Mouse (Mus musculus): Measurements from ENCODE around the gene Ppid.

Gene Ppid

DNA sequence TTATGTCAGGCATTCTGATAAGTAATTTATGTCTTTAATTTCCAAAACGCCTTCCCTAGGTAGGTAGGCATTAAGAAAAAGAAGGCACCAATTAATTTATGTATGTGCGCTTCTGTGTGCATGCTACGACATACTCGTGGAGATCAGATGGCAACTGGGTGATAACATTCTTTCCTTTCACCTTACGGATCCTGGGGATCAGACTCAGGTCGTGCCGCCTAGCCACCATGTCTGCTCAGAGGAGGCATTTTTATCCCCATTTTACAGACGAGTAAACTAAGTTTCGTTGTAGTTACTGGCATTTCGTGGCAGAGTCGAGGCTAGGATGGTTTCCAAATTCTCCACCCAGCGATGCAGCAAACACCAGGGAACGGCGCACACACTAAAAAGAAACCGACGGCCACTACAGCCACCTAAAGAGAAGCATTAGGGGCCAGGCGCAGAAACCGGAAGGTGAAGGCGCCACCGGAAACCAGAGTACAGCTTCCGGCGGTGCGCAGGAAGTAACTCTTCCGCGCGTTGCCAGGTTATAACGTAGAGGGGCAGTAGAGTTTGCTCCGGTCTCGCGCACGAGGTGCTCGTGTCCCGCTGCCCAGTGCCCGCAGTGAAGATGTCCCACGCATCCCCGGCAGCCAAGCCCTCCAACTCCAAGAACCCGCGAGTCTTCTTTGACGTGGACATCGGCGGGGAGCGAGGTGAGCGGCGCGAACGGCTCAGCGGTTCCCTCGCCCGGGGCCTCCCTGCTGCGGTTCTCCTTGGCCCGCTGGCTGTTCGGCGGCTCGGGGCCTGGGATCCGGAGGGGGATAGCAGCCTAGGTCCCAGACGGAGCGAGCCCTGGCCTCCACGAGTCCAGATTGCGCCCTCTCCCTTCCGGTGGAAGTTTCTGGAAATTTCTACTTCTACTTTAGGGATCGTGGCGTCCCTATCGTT, at the start of gene Ppid:
TSS of gene Ppid (plus strand) at position 480 of the 930 bp plus-strand sequence.
- peak; percentile 46 for DNase-seq (ENCODE audit: extremely low spot score, low read depth, low spot score)

DNA sequence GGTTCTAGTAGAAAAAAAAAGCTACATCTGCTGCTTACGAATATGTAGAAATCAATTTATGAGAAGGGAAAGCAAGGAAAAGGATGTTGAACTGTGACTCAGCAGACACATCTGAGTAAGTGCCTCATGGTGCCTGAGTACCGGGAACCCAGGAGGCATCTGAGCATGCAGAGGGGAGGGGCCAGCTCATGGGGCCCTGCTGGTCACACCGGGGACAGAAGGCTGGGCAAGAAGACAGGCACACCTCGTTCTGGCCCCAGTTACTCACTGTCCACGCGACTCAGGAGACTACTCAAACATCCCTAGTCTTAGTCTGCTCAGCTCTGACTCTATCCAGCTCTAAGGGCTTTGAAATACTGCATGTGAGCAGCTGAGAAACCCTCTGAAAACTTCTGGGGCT, 48.6 kb upstream of the Ppid start:
- no peak for DNase-seq (ENCODE audit: extremely low spot score, low read depth, low spot score)

DNA sequence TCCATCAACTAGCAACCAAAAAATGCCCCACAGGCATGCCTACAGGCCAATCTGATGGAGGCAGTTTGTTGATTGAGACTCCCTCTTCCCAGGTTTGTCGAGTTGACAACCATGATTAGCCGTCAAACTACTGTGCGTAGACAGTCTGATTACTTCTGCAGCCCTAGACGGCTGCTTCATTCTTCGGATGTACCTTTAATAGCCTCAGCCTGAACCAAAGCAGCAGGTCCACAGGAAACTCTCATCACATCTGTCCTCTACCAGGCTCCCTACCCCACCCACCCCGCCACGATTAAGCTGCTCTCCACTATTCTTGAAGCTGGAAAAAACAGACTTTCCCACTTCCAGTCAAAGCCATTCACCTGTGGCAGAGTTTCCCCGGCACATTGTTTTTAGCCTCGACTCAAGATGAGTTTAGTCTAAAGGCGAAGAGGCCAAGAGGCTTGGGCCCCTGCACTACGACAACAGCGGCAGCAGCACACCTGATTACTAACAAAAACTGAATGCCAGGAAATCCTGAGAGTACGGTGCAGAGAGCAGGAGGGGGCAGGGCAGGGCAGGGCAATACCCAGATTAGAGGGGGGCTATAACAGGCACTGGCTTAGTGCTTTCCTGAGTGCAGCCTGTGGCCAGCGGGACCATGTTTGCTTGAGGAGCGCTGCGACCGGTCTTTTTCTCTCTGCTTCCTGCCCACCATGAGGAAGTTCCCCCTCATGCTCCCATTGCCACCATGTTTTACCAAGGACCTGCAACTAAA, 42.3 kb upstream of the Ppid start:
- DNase-seq (ENCODE audit: extremely low spot score, low read depth, low spot score): no peak

DNA sequence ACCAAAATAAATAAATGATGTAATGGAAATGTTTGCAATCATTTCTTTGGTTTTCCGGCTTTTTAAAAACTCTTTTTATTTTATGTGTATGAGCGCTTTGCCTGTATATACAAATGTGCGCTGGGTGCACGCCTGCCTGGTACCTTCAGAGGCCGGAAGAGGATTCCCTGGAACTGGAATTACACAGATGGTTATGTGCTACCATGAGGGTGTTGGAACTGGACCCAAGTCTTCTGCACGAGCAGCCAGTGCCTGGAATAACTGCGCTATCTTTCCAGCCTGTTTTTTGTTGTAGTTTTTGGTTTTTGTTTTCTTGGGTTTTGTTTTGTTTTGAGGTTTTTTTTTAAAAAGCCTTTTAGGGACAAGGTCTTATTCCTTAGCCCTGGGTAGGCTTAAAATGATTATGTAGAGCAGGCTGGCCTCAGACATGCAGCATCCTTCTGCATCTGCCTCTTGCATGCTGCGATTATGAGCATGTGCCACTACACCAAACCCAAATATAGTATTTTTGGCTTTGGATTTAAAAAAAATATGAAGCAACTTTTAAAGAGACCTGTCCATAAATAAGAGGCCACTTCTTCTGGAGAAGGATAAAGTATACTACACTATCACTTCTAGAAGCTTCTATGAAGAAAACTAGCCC, 41.3 kb upstream of the Ppid start:
- DNase-seq (ENCODE audit: extremely low spot score, low read depth, low spot score): no peak

DNA sequence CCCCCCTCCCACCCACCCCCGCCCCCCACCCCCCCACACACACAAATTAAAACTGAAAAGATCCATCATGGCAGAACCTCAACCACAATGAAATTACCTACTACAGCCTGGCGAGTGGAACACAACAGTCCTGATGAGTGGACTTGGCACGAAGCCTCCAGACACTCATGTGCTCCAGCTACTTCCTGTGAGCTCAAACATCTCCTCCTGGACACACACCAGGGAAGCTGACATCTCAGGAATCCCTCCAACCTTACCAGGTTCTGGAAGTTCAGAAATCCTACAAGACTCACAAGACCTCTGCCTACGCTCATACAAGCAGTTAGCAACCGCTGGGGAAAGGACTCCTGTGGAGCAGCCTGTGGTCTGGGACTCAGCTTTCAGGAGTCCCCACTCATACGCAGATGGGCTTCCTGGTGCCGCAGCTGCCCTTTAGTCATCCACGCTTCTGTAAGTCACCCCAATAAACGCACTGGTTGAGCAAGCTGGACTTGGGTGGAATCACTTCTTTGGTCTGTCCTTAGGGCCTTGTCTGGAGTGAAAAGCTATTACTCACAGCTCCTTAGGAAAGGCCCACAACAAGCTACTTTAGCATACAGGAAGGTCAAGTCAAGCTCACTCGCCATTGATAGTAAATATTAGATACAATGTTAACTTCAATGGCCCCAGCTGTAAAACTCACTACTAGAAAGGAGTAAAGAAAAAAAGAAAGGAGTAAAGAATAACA, 39.2 kb upstream of the Ppid start:
- DNase-seq (ENCODE audit: extremely low spot score, low read depth, low spot score): no peak

DNA sequence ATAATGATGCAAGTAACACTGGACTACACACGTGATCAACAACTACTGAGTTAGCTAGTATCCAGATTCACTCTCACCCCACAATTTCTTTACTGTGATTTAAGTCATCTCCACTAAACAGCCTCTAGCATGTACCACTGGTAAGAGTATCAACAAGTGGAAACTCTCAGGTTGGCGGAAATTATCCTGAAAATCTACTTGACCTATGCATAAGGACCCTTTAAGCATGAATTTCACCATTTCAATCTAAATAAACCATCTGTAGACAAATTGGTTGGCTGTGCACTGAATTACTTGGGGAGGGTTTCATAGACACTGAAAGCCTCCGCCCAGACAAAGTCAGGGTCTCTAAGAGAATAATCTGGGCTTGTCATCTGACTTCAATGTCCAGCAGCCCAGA, 37.4 kb upstream of the Ppid start:
- no peak for DNase-seq (ENCODE audit: extremely low spot score, low read depth, low spot score)

DNA sequence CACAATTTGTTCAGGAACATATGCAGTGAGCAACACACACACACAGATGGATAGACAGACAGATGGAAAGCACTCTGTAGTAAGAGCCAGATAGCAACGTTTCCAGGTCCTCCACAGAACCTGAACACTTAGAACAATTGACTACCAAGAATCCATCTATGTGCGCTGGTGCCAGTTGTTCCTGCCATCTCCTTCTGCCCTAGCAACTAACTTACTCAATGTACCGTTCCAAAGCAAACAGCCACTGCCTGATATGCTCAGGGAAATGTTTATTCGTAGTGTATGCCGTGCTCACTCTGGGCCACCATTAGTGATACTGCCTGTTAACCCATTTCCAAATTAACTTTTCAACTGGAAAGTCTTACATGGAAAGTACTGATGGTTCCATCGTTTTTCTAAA, 36.1 kb upstream of the Ppid start:
- DNase-seq (ENCODE audit: extremely low spot score, low read depth, low spot score): no peak

DNA sequence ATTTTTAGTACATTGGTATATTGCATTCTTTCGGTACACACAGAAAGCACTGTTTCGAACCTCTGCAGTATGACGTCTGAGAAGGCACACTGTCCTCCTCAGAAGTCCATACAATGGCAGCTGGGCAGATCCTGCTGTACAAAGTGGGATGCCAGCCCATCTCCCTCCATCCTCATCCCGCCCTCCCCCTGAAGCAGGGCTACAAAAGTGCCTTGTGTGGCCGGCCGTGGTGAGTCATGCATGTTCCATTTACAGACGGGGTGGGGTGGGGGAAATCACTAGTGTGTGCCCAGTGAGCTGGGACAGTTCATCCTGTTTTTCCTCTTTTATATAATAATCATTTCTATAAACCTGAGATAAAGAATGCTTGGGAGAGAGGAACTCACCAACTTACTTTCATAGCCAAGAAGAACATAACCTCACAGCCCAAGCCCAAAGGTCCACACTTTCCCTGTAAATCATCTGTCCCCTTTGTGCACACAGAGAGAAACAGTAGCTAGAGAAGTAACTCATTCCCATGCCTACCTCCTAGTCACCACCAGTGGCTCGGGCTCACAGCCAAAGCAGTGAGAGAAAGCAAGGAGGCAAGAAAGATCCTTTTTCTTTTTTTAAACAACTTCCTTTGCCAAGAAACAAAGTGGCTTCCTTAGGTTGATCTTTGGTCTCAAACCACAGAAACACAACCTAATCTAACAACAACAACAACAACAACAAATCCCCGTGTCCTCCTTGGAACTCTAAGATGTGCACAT, 31.9 kb upstream of the Ppid start:
- no peak for DNase-seq (ENCODE audit: extremely low spot score, low read depth, low spot score)

DNA sequence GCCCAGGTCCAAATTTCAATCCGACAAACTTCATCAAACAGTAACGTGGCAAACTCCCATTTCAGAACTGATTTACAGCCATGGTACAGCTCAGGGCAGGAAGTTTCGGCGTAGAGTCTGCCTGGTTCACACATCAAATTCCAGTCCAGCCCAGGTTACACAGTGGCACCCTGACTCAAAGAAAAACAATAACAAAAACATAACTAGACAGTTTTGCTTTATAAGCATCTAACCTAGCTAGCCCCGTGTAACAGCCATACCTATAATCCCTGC, 31.4 kb upstream of the Ppid start:
- no peak for DNase-seq (ENCODE audit: extremely low spot score, low read depth, low spot score)

DNA sequence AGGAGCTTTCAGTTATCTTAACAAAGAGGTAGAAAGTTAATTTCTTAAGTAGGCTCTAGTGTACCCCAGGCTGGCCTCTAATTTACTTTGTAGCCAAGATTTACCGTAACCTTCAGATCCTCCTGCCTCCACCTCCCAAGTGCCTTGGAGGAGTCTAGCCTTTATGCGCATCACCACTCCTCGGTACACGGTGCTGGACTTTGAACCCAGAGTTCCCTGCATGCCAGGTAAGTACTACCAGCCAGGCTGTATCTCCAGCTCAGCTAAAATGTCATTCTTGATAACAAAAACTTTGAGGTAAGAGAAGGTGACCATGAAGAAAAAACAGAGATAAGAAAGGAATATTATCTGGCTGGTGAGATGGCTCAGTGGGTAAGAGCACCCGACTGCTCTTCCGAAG, 30.6 kb upstream of the Ppid start:
- no peak for DNase-seq (ENCODE audit: extremely low spot score, low read depth, low spot score)

DNA sequence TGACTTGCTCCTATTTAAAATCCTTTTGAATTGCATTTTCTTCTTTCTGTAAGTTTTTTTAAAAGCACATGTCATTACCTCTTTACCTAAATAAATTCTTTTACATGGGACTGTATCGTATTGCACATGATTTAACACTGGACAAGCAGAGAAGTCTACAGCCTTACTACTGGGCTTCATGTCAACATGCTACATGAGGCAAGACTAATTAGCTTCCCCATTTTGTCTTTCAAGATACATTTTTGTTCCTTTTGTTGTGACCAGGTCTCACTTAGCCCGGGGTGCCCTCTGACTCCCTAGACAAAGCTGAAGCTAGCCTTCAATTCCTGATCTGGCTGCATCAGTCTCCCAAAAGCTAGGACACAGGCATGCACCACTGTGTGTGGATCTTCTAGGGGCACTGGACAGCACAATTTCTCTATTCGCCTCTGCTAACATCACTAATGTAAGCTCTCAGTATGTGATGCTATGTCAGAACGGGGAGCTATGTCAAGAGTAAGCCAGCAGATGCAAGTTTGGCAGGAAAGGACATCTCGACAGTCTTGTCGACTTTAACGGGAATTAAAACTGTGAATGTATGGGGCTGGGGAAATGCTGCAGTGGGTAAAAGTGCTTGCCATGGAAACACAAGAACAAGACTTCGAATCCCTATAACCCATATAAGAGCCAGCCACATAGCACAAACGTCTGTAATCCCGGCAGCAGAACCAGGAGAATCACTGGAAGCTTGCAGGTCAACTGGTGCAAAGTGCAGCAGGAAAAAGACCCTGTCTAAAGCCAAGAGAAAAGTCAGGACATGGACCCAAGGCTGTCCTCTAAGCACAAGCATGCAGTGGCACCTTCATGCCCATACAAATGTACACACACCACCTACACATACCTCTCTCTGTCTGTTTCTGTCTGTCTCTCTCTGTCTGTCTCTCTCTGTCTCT, 29.1 kb upstream of the Ppid start:
- no peak for DNase-seq (ENCODE audit: extremely low spot score, low read depth, low spot score)

DNA sequence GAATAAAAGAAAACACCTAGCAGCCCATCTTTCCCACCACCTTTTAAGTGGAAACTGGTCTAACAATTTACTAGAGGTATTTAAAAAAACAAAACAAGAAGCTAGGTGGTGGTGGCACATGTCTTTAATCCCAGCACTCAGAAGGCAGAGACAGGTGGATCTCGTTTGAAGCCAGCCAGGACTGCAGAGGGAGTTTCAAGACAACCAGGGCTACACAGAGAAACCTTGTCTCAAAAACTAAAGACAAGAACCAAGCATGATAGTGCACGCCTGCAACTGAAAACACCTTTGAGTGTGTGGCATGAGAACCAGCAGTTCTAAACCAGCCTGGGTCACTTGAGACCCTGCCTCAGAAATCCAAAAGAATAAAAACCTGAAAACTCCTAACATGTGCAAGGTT, 27.6 kb upstream of the Ppid start:
- no peak for DNase-seq (ENCODE audit: extremely low spot score, low read depth, low spot score)

DNA sequence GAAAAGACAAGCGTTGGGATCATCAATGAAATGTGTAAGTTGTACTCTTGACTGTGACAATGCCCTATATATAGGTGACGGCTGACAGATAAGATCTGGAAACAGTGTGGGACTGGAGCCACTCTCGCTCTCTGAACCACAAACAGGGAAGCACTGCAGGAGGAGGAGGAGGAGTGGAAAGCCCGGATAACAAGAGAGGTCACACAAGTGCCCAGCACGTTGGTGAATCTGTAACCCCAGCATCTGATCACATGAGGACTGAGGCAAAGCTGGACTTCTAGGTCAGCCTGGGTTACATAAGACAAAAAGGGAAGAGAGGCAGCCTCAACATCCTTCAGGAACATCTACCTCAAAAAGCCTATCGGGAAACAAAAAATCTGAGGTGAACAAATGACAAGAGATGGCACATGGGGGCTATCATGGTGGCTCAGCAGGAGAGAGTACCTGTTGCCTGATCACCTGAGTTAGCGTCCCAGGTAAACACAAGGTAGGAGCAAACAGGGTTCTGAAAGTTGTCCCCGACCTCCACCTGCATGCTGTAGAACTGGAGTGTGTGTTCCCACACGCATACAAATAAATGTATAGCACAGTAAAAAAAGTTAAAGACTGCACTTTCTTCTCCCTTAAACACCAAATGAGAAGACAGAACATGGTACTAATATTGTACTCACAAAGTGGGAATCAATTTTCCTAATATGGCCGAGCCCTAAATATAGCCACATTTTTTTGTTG, 26.1 kb upstream of the Ppid start:
- no peak for DNase-seq (ENCODE audit: extremely low spot score, low read depth, low spot score)

DNA sequence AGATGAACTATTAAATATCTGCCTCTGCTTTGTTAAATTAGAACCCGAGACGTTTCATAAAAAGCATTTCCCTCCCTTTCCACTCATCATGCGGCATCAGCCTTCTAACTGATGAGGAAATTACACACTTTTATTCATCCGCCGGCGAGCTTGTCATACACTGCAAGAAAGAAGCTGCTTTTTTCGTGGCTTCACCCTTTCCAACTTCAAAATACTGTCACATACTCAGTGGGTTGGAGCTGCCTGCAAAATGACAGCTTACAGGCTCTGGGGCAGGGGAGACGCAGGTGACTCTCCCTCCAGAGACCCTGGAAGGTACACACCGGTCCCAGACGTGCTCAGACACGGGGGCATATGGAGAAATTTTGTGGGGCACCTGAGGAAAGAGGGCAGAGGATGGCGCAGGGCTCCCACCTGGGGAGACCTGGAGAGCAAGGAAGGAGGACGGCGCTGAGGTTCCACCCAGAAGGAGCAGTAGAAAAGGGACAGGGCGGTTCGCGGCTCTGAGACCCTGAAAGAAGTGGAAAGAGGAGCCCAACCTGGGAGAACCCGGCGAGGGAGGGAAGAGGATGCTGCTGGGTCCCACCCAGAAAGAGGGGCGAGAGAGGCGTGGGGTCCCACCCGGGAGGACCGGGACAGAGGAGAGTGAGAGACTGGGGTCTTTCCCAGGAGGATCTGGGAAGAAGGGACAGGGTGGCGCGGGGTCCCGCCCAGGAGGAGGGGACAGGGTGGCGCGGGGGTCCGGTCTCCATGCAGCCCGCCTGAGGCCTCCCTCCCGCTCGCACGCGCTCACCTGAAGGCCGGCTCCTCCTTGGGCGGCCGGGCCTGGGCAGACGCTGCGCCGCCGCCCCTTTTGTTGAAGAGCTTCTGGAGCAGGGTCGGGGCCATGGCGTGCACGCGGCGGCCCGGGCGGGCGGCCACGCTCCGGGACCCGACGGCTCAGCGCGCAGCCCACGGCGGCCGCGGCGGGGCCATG, 24.1 kb upstream of the Ppid start:
- DNase-seq (ENCODE audit: extremely low spot score, low read depth, low spot score): no peak

DNA sequence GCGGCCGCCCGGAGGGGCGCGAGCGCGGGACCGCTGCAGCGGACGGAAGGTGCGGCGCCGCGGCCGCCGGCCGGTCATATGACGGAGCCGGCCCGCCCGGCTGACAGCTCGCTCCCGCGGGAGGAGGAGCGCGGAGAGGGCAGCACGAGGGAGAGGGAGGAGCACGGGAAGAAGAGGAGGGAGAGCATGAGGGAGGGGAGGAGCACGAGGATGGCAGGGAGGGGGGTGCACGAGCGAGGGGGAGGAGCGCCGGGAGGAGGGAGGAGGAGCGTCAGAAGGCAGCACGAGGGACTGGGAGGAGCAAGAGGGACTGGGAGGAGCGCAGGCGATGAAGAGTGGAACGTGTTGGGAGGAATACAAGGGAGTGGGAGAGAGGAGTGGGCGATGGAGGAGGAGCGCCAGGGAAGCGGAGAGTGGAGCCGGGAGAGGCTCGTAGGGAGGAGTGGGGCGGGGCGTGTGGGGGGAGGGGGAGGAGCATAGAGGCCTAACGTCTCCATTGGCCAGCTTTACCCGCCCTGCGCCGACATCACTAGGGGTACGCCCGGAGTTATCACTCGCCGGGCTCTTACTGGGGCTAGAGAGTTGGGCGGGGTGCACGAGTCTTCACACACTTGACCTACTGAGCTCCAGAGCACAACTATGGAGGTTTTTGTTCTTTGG, 23.3 kb upstream of the Ppid start, which contains the start of gene Fnip2:
TSS of gene Fnip2 (minus strand) at position 94 of the 660 bp plus-strand sequence.
- peak; percentile 75 for DNase-seq (ENCODE audit: extremely low spot score, low read depth, low spot score)

DNA sequence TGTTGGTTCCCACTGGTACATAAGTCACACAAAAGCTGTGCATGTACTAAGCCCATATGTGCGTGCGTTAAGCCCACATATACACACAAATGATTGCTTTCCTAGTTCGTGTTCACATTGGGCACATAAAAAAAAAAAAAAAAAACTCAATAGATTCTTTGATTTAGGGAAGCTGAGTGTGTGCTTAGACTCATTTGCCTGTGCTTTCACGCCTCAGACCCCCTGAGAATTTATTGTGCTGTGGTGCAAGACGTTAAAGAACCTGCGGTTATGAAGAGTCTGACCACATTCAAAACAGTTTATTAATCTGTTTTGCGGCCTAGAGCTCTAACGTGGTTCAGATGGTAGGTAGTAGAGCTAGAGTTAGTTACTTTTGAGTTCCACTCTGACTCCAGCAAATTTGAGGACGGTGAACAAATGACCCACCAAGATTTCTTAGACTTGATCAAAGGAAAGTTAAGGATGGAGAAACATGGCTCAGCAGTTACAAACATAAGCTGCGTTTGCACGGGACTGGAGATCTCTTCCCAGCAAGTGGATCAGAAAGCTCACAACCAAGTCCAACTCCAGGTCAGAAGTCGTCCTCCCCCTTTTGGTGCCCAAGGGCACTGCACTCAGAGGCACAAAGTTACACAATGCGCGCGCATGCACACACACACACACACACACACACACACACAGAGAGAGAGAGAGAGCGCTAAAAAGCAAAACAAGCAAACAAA, 22.4 kb upstream of the Ppid start:
- no peak for DNase-seq (ENCODE audit: extremely low spot score, low read depth, low spot score)

DNA sequence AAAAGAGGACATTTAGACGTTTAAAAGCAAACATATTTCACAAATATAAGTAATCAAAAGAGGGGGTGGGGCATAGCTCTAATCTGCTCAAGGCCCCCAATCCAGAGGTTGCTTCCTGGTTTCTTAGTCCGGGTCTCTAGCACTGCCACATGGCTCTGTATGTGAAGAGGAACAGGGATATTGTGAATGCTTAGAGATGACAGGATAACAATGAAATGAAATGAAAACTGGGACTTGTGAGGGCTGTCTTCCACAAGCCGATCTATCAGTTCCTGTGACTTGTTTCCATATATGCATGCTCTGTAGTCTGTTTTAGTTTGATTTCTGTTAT, 21.8 kb upstream of the Ppid start:
- no peak for DNase-seq (ENCODE audit: extremely low spot score, low read depth, low spot score)
